ENCODE assay signal across 9 mouse cellular contexts in the genomic region with DNA sequence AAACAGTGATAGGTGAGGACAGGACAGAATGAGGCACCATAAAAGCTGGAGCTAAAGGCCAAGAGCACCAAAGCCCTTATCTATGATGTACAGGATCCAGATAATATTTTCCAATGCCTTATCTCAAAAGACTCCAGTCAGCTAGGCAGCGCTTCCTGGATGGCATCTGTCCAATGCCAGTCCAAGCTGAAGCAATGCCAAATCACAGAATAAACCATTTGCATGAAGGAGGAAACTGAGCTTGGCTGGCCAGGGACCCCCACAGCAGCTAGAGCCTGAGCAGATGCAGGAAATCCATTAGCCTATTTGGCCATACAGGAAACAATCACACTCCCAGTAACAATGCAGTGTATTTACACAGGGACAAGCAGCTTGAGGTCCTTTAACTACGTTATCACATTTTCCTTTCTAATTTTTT. TPM values are rescaled to one million over a fixed set of nuclear protein-coding genes. Genes with fewer than 3 reads are reported as not detected.
DNase-seq lines count a peak whose midpoint lies in the region; ATAC-seq lines count a peak whose summit lies in the region.
"Had no signal": no experiment of that assay in that cellular context is flagged by ENCODE, and none has a peak within 500 bp of the region (broad histone marks: within the 10 kb centered on the region; RNA-seq: fewer than 3 reads in every experiment).

No protein-coding gene starts in this region.

- 16% methylated on average over 2 of the region's 2 CpGs for WGBS in lung, embryonic 16.5 days
- WGBS in midbrain, embryonic 16.5 days, result 55% methylated on average over 2 of the region's 2 CpGs

- intact Hi-C loops in left cerebral cortex, postnatal 14 days (cut with DNase I), result no loop called here
- intact Hi-C loops in left cerebral cortex, postnatal 36 days (cut with DNase I), result no loop called here
- intact Hi-C loops in heart, postnatal 36 days (cut with DNase I), result no loop called here

- peak; percentile 3 to 13 for DNase-seq in left cerebral cortex, postnatal 14 days (ENCODE audit: low spot score in 2 of 2)
- no peak for DNase-seq in left cerebral cortex, postnatal 36 days (ENCODE audit: low spot score in 2 of 2)
- peak; percentile 13 to 40 for DNase-seq in adrenal gland, postnatal 4 days (ENCODE audit: low spot score in 2 of 2)
- peak; percentile 14 to 34 for DNase-seq in heart, postnatal 36 days
- no peak for DNase-seq in thymus, postnatal 0 days (ENCODE audit: low spot score)
- no peak for DNase-seq in testis, postnatal 14 days (ENCODE audit: low spot score)

- peak overlapping the region; percentile 51 for H3K27ac ChIP-seq in lung, embryonic 16.5 days (ENCODE audit: low read length)
- H3K27ac ChIP-seq in midbrain, embryonic 16.5 days (ENCODE audit: low read length), result no peak overlapping the region

- H3K9me3 ChIP-seq in lung, embryonic 16.5 days (ENCODE audit: control insufficient read depth, low read length), result peaks cover 6% of the 10 kb centered on the region; the same call in 1 of the 2 replicates
- H3K9me3 ChIP-seq in midbrain, embryonic 16.5 days (replicated peaks; ENCODE audit: control insufficient read depth, low read length, poor library complexity, severe bottlenecking), result no peaks in the 10 kb centered on the region; the same call in 1 of the 2 replicates

- ATAC-seq in lung, embryonic 16.5 days (ENCODE audit: low read depth), result peak; percentile 89
- no peak for ATAC-seq in midbrain, embryonic 16.5 days

- H3K27me3 ChIP-seq in lung, embryonic 16.5 days (ENCODE audit: control insufficient read depth, insufficient read depth, low read depth, low read length), result no peaks in the 10 kb centered on the region
- H3K27me3 ChIP-seq in midbrain, embryonic 16.5 days (ENCODE audit: control insufficient read depth, insufficient read depth, low read depth, low read length), result no peaks in the 10 kb centered on the region

- no peak overlapping the region for H3K4me3 ChIP-seq in lung, embryonic 16.5 days (ENCODE audit: low read length)
- no peak overlapping the region for H3K4me3 ChIP-seq in midbrain, embryonic 16.5 days (ENCODE audit: low read depth, low read length)
- H3K4me3 ChIP-seq: myocyte had no signal

- no peak overlapping the region for H3K9ac ChIP-seq in lung, embryonic 16.5 days (ENCODE audit: low read length)
- H3K9ac ChIP-seq in midbrain, embryonic 16.5 days (ENCODE audit: low read depth, low read length), result no peak overlapping the region

- 0 out of 2 replicates have a peak overlapping the region, but pooled peaks have one; percentile 5 for H3K4me2 ChIP-seq in lung, embryonic 16.5 days (ENCODE audit: low read depth, low read length)
- H3K4me2 ChIP-seq in midbrain, embryonic 16.5 days (ENCODE audit: low read length), result no peak overlapping the region

- peaks cover 18% of the 10 kb centered on the region for H3K4me1 ChIP-seq in lung, embryonic 16.5 days (replicated peaks; ENCODE audit: control insufficient read depth, insufficient read depth, low read length)
- H3K4me1 ChIP-seq in midbrain, embryonic 16.5 days (ENCODE audit: control insufficient read depth, insufficient read depth, low read length), result no peaks in the 10 kb centered on the region

- H3K36me3 ChIP-seq in lung, embryonic 16.5 days (ENCODE audit: control insufficient read depth, insufficient read depth, low read length), result no peaks in the 10 kb centered on the region
- H3K36me3 ChIP-seq in midbrain, embryonic 16.5 days (ENCODE audit: control insufficient read depth, insufficient read depth, low read length), result no peaks in the 10 kb centered on the region

RNA-seq across cellular contexts. Expression of gene Ipp, which starts 16.2 kb away (rescaled TPM):
- 10 to 100 TPM; 18.5 to 19.9 TPM for total RNA-seq in left cerebral cortex, postnatal 14 days (2021)
- 10 to 100 TPM; 18.4 to 21.6 TPM for total RNA-seq in left cerebral cortex, postnatal 36 days (2021)
- 10 to 100 TPM; 20.7 to 21.0 TPM for total RNA-seq in adrenal gland, postnatal 4 days (2021)
- 10 to 100 TPM; 15.8 to 16.2 TPM for total RNA-seq in heart, postnatal 36 days (2021)
- 14.1 and 14.7 TPM in 2 replicates for polyA plus RNA-seq in lung, embryonic 16.5 days (2015; fragmentation: Nextera tagmentation; extraction: Ambion mirVana)
- 22.5 and 23.4 TPM in 2 replicates for polyA plus RNA-seq in thymus, postnatal 0 days (2015; fragmentation: Nextera tagmentation; extraction: Ambion mirVana)
- 13.6 and 14.7 TPM in 2 replicates for polyA plus RNA-seq in midbrain, embryonic 16.5 days (2015; fragmentation: Nextera tagmentation; extraction: Ambion mirVana)

RNA-seq across cellular contexts. Expression of gene Mast2, which starts 27.1 kb away (rescaled TPM):
- total RNA-seq in left cerebral cortex, postnatal 14 days (2021), result 10 to 100 TPM; 93.4 to 95.0 TPM
- 100 to 1,000 TPM; 103 to 114 TPM for total RNA-seq in left cerebral cortex, postnatal 36 days (2021)
- total RNA-seq in adrenal gland, postnatal 4 days (2021), result 10 to 100 TPM; 60.1 to 63.3 TPM
- total RNA-seq in heart, postnatal 36 days (2021), result 100 to 1,000 TPM; 121 to 129 TPM
- polyA plus RNA-seq in lung, embryonic 16.5 days (2015; fragmentation: Nextera tagmentation; extraction: Ambion mirVana), result 11.0 and 11.5 TPM in 2 replicates
- 5.3 and 7.0 TPM in 2 replicates for polyA plus RNA-seq in thymus, postnatal 0 days (2015; fragmentation: Nextera tagmentation; extraction: Ambion mirVana)
- polyA plus RNA-seq in midbrain, embryonic 16.5 days (2015; fragmentation: Nextera tagmentation; extraction: Ambion mirVana), result 47.2 and 52.4 TPM in 2 replicates

Comparison
In these comparisons a context has a peak if more than half of its experiments do, and no peak if none do; other contexts are left out.
1. DNase-seq: peak in left cerebral cortex, postnatal 14 days (2 of 2), adrenal gland, postnatal 4 days (2 of 2) and heart, postnatal 36 days (2 of 2); none in left cerebral cortex, postnatal 36 days (0 of 2), thymus, postnatal 0 days (single experiment) and testis, postnatal 14 days (single experiment).